Mouse (Mus musculus) limb, embryonic 14.5 days (tissue): ENCODE data around the gene Fto. TPM values are rescaled to one million over a fixed set of nuclear protein-coding genes. Genes with fewer than 3 reads are reported as not detected.

ENCODE experiments used
- ATAC-seq: fragments of 200-750 bp; cut with Nextera tagmentation; 2 replicates; pipeline ENCODE4 v1.8.0; 2017; ENCODE audit warnings: low read depth, moderate number of reproducible peaks, moderate TSS enrichment; ENCODE audit not compliant: low FRiP score
- DNase-seq: peaks from one replicate; pipeline ENCODE4 v3.0.0-alpha.2; 2015; ENCODE audit warnings: low spot score
- H3K27ac ChIP-seq: fragments of 300-500 bp; sonication (generic); replicated peaks from 2 replicates; pipeline ENCODE4 v1.5.1; 2014; ENCODE audit warnings: low read depth, mild to moderate bottlenecking, low read length, moderate library complexity, mixed read lengths
- H3K27me3 ChIP-seq: fragments of 300-500 bp; sonication (generic); 2 replicates; pipeline ENCODE4 v1.6.1; 2014; ENCODE audit warnings: low read length, mixed read lengths; ENCODE audit not compliant: control insufficient read depth, insufficient read depth
- H3K36me3 ChIP-seq: fragments of 300-500 bp; sonication (generic); 2 replicates; pipeline ENCODE4 v1.6.1; 2014; ENCODE audit warnings: mild to moderate bottlenecking, low read length, moderate library complexity, mixed read lengths; ENCODE audit not compliant: control insufficient read depth, insufficient read depth
- H3K4me1 ChIP-seq: fragments of 300-500 bp; sonication (generic); 2 replicates; pipeline ENCODE4 v1.6.1; 2014; ENCODE audit warnings: antibody characterized with exemption, low read length, mixed read lengths; ENCODE audit not compliant: control insufficient read depth, insufficient read depth
- H3K4me2 ChIP-seq: fragments of 300-500 bp; sonication (generic); replicated peaks from 2 replicates; pipeline ENCODE4 v1.6.1; 2014; ENCODE audit warnings: low read depth, mild to moderate bottlenecking, low read length, moderate library complexity; ENCODE audit not compliant: severe bottlenecking
- H3K4me3 ChIP-seq: fragments of 300-500 bp; sonication (generic); replicated peaks from 2 replicates; pipeline ENCODE4 v1.5.1; 2014; ENCODE audit warnings: low read length
- H3K9ac ChIP-seq: fragments of 300-500 bp; sonication (generic); 2 replicates; pipeline ENCODE4 v1.6.1; 2014; ENCODE audit warnings: mild to moderate bottlenecking, low read depth, low read length, moderate library complexity; ENCODE audit not compliant: severe bottlenecking
- H3K9me3 ChIP-seq: fragments of 300-500 bp; sonication (generic); 2 replicates; pipeline ENCODE4 v1.6.1; 2016; ENCODE audit warnings: low read length; ENCODE audit not compliant: control insufficient read depth
- POLR2A ChIP-seq: fragments of 200-500 bp; IDR thresholded peaks from 2 replicates; pipeline ENCODE4 v1.8.0; 2012; ENCODE audit warnings: inconsistent platforms, mild to moderate bottlenecking, moderate library complexity, borderline replicate concordance; ENCODE audit not compliant: insufficient read depth, insufficient read length; ENCODE audit errors: extremely low read depth
- WGBS: fragments of 180-500 bp; shearing (Covaris S2); extraction: QIAGEN DNeasy Blood & Tissue Kit; methylation state at CpG from one replicate; pipeline ENCODE4 v1.1.7; 2014; 5-methylcytosine and 5-hydroxymethylcytosine counted together
- polyA plus RNA-seq, 2 experiments: library from polyadenylated mRNA; depleted of rRNA in 1 of 2; stranded (reverse) in 1 of 2; unstranded in 1 of 2; fragments of >200 nt; fragmentation: Nextera tagmentation in 1 of 2; extraction: Ambion mirVana in 1 of 2; gene quantifications; 2 replicates each; pipeline versions ENCODE4 v1.2.1 to v1.2.3; 2012 to 2014

Gene Fto
- polyA plus RNA-seq, 2 experiments, result 80.0 to 107 TPM

GRCm38 (mm10) chr8:91625686-91626558 lies 312.6 kb downstream of the Fto start:
- no peak overlapping the region for H3K27ac ChIP-seq
- 0 out of 2 replicates have a peak, but pooled peaks cover 4% of the 10 kb centered on the region for H3K4me1 ChIP-seq
- TF ChIP-seq POLR2A, result no peak
- H3K9me3 ChIP-seq, result no peaks in the 10 kb centered on the region
- WGBS, result 27% methylated on average over 18 of the region's 18 CpGs
- H3K9ac ChIP-seq, result no peak overlapping the region
- H3K4me2 ChIP-seq, result no peak overlapping the region
- no peaks in the 10 kb centered on the region for H3K36me3 ChIP-seq
- H3K27me3 ChIP-seq, result peaks cover 84% of the 10 kb centered on the region
- DNase-seq, result no peak
- no peak overlapping the region for H3K4me3 ChIP-seq
- no peak for ATAC-seq

GRCm38 (mm10) chr8:91629594-91629993 lies 316.3 kb downstream of the Fto start:
- 0 out of 2 replicates have a peak, but pooled peaks cover 4% of the 10 kb centered on the region for H3K4me1 ChIP-seq
- 15% methylated on average over 14 of the region's 14 CpGs for WGBS
- H3K9me3 ChIP-seq, result no peaks in the 10 kb centered on the region
- no peak for DNase-seq
- H3K27me3 ChIP-seq, result peaks cover 60% of the 10 kb centered on the region
- H3K4me3 ChIP-seq, result no peak overlapping the region
- no peak for TF ChIP-seq POLR2A
- H3K4me2 ChIP-seq, result no peak overlapping the region
- H3K36me3 ChIP-seq, result no peaks in the 10 kb centered on the region
- H3K9ac ChIP-seq, result no peak overlapping the region
- ATAC-seq, result 0 out of 2 replicates have a peak, but pooled peaks have one; percentile 31
- H3K27ac ChIP-seq, result no peak overlapping the region

GRCm38 (mm10) chr8:91630320-91631033 lies 317.2 kb downstream of the Fto start:
- ATAC-seq (no peak), DNase-seq (no peak)
- H3K9me3 ChIP-seq, result no peaks in the 10 kb centered on the region
- H3K36me3 ChIP-seq, result no peaks in the 10 kb centered on the region
- no peak overlapping the region for H3K27ac ChIP-seq
- WGBS, result 26% methylated on average over 16 of the region's 16 CpGs
- no peak overlapping the region for H3K9ac ChIP-seq
- H3K4me3 ChIP-seq, result no peak overlapping the region
- no peak overlapping the region for H3K4me2 ChIP-seq
- 0 out of 2 replicates have a peak, but pooled peaks cover 4% of the 10 kb centered on the region for H3K4me1 ChIP-seq
- H3K27me3 ChIP-seq, result peaks cover 52% of the 10 kb centered on the region
- no peak for TF ChIP-seq POLR2A

GRCm38 (mm10) chr8:91632411-91632810 lies 319.1 kb downstream of the Fto start:
- no peak for ATAC-seq
- H3K27me3 ChIP-seq, result peaks cover 32% of the 10 kb centered on the region

GRCm38 (mm10) chr8:91635406-91635805 lies 322.1 kb downstream of the Fto start:
- no peaks in the 10 kb centered on the region for H3K36me3 ChIP-seq
- H3K4me2 ChIP-seq, result no peak overlapping the region
- DNase-seq (no peak), ATAC-seq (no peak)
- H3K9ac ChIP-seq, result no peak overlapping the region
- peaks cover 15% of the 10 kb centered on the region for H3K27me3 ChIP-seq
- no peaks in the 10 kb centered on the region for H3K4me1 ChIP-seq
- no peak overlapping the region for H3K27ac ChIP-seq
- H3K4me3 ChIP-seq, result no peak overlapping the region
- TF ChIP-seq POLR2A, result no peak
- 79% methylated on average over 4 of the region's 4 CpGs for WGBS
- H3K9me3 ChIP-seq, result no peaks in the 10 kb centered on the region

More at GRCm38 (mm10) chr8:91632411-91632810, 319.1 kb downstream of the Fto start:
- Histone ChIP-seq H3K4me1 (0 out of 2 replicates have a peak, but pooled peaks cover 4% of the 10 kb centered on the region), H3K9me3 (no peaks in the 10 kb centered on the region), H3K9ac (no peak overlapping the region), H3K4me3 (no peak overlapping the region), H3K4me2 (no peak overlapping the region), H3K27ac (no peak overlapping the region), H3K36me3 (no peaks in the 10 kb centered on the region)
- no peak for TF ChIP-seq POLR2A
- 86% methylated on average over 8 of the region's 8 CpGs for WGBS
- DNase-seq, result no peak
